Mouse (Mus musculus): ENCODE measurements around the gene Tln2. TPM values are rescaled to one million over a fixed set of nuclear protein-coding genes. Genes with fewer than 3 reads are reported as not detected.

Gene Tln2
- total RNA-seq, 2 experiments from 2014 or later, result 22.6 to 40.1 TPM

DNA sequence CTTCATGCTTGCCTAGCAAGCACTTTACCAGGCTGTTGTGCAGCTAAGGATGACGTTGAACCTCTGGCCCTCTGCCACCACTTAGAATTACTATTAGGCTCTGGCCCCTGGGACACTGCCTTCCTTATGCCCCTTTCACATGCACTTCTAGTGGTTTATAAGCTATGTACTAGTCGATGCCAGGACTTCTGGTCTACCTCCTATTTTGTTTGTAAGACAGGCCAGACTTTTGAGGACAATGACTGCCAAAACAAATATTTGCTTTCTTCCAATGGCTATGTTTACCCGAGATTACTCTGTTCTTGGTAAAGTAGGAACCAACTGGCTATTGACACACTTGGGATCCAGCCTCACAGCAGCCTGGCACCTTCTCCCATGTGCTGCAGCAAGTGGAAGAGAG is 82.1 kb downstream of the Tln2 start:
- DNase-seq, result peak; percentile 54

DNA sequence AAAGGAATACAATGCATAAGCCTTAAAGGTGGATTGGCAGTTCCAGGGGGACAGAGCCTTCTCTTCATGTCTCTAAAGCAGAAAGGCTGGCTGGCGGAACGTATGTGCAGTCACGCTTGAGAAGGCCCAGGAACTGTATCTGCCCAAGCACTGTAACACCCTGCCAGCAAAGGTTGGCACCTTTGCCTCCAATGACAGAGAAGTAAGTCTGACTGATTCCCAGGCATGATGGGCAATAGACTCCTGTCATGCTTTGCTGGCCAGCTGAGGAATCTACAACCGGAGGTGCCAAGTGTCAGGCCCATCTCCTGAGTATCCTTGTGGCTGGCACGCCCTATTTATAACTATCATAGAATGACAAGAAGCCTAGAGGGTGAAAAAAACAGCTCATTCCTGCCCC is 83.3 kb downstream of the Tln2 start:
- DNase-seq, result no peak

DNA sequence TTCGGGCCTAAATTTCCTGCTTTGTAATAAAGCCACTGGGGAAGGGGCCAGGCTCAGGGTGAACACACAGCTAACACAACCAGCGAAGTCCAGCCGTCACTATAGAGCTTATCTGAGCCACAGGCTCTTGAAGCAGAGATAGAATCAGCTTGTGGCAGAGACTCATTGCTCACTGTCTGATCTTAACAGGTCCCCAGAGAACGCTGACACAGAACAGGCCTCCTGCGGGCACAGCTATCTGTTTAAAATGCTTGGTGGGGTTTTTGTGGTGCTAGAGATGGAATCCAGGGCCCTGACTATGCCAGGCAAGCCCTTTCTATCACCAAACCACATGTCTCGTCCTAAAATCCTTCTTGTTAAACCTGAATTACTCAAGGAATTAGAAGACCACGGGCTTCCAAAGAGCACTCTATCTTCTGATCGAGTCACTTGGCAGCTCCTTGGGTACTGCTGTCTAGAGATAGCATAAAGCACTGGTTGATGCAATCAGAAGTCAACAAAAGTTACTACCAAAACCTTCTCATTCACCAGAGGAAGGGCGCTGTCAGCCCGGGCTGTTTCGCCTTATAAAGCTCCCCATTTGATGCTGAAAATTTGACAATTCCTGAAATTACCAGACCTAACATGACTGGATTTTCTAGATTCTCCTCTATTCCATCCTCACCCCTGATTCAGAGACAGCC is 95.9 kb downstream of the Tln2 start:
- DNase-seq, result no peak

DNA sequence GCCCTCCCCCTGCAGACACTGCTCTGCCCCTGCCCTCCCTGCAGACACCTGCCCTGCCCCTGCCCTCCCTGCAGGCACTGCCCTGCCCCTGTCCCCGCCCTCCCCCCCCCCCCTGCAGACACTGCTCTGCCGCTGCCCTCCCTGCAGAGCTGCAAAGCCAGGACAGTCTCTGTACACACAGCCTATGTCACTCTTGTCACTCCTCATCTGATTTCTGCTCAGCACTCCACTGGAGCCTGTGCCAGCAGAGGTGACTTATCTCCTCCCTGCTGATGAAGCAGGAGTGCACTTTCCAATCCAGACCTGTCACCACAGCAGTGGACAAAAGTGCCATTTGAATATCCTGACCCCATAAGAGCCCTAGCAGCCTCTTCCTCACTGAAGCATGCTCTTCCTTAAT is 118.0 kb downstream of the Tln2 start:
- no peak for DNase-seq

DNA sequence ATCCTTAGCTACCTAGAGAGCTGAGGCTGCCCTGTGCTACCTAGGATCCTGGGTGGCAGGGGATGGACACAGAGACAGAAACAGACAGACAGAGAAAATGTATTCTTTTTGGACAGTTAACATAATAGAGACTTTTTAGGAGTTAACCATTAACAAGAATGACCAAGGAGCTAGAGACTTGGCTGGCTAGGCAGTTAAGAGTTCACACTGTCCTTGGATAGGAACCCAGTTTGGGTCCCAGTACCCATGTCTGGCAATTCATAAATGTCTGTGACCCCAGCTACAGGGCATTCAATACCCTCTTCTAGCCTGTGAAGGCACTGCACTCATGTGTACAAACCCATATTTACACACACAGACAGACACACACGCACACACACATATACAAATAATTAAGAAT is 122.0 kb downstream of the Tln2 start:
- no peak for DNase-seq

- peak; percentile 12 for DNase-seq
Measured at GRCm38 (mm10) chr9:67435333-67436154, 124.0 kb downstream of the Tln2 start.

DNA sequence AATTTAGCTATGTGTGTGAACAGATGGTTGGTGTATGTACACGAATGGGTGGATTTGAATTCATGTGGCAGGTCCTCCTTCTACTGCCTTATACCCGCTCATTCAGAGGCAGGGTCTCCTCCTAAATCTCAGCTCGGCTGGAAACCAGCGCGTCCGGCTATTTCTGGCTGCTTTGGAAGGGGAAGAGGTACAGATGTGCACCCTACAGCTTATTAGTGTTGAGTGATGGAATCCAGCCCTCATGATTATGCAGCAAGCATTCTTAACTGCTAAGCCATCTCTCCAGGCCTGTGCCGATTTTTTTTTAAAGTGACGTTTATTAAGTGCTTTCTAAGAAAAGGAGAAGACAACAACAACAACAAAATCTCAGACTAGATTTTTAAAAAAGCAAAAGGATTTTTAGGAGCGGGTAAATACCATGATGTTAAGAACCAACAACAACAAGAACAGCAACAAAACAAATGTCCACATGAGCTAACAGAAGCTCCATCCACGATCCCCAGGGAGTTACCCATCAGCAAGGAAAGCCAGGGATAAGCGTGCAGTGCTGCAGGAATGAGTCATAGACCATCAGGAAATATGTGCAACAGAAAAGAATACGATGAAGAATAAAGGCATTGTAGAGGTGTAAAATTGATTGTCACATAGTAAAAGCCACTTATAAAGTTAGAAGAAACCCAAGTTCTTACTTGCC is 130.2 kb downstream of the Tln2 start:
- DNase-seq, result no peak

- no peak for DNase-seq
Measured at GRCm38 (mm10) chr9:67428306-67429047, 131.0 kb downstream of the Tln2 start.

DNA sequence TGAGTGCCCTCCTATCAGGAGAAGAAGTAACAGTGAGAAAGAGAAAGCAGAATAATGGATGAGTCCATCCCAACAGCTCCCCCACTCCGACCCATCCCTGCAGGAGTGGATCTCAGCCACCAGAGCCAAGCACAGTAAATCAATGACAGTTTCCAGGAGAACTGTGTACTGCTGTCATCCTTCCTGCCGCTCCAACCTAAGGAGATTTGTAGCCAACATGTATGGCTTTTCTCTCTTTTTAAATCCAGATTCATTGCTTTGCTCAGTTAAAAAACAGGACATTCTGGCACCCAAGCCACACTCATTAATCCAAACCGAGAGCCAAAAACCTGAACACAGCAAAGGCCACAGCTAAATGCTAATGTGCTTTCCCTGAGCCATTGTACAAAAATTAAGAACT is 133.2 kb downstream of the Tln2 start:
- no peak for DNase-seq

DNA sequence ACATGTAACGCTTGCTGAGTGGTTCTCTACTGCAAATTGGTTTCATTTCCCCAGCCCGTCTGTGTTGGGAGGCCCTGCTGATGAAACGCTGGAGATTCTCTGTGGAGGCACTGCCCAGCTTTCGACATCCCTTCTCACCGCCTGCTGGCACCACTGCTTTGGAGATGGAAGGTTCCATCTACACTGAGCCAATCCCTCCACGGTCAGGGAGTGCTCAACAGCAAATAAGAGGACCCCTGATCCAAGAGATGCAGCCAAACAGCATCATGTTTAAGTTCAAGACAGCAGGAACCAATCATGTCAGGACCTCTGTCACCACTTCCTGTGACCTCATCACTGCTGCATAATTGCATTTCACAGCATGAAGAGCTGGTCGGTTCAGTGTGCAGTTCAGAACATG is 135.4 kb downstream of the Tln2 start:
- no peak for DNase-seq

GRCm38 (mm10) chr9:67418092-67418491 is 141.4 kb downstream of the Tln2 start:
- no peak for DNase-seq

DNA sequence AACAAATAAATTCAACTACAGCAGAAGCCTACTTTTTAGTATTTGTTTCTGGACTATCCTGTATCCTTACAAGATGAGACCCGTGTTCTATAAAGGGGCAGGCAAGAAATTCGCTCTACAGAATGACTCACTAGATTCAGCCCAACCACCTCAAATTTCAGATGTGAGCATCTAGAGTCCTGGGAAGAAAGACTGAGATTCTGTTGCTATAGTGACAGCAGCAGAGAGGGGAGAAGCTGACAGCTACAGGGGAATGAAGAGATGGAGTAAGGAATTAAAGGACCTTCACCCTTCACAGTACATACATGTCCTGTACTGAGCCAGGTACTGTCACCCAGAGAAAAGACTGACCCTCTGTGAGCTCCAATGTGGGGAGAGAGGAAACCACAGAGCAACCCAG is 148.8 kb downstream of the Tln2 start:
- no peak for DNase-seq

DNA sequence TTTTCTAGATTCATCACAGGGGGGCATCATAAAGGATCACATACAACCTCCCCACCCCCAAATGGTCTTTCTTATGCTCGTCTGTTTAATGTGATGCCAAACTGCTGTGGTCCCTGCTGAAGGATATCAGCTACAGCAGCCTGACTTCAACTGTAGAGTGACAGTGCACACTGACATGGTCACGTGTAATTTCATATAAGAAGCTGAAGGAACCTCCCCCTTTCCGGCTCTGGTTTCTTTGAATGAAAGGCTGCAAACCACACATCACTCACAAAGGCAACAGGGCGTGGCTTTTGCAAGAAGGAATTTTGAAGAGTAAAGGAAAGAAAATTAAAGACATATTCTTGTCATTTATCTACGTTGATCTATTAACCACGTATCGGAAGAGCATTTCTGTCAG is 154.8 kb downstream of the Tln2 start:
- DNase-seq, result no peak

DNA sequence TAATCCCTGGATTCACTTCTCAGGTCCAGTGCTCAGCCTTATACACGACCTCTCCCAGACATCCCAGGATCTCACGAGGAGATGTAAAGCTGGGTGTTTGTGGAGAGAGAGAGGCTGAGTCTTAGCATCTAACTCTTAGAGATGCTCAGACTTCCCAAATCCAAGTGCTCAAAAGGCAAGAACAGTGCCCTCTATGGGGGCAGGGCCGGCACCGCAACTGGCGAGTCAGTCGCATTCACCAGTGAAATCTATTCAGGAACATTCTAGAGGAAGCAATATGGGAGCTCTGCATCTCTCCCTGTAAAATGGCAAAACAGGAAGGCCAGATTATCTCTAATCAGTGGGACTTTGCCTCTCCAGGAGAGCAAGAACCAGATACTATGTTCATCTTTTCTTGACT is 159.9 kb downstream of the Tln2 start:
- DNase-seq, result no peak

DNA sequence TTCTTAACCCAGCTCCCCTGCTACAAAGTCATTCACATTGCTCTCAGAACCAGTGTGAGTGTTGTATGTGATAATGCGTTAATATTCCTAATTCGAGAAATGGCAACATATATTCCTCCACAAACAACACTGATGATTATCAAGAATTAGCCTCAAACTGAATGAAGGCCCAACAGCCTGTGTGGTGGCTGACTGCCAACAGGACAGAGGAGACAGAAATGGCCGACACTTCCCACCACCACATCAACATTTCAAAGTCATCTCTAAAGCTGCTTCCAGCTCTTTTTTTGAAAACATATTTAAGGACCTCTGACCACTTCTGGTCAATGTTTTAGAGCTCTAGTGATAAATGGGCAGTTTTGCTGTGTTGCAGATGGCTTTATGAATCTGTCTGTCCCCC is 161.7 kb downstream of the Tln2 start:
- DNase-seq, result no peak

DNA sequence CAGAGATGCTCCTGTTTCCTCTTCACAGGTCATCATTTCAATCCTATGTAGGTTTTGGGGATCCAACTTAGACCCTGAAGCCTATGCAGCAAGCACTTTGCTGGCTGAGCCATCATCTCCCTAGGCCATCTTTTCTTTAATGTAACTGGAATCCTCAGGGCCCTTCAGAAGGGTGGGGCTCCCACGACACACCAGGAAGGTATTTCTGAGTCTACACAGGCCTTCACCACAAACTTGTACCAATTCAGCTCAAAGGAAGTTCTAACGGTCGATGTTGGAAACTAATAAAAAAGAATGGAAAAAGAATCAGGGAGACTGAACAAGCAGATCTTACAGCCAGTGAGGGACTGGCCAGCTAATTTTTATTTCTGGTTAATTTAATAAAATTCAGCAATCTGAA is 163.1 kb downstream of the Tln2 start:
- DNase-seq, result no peak

DNA sequence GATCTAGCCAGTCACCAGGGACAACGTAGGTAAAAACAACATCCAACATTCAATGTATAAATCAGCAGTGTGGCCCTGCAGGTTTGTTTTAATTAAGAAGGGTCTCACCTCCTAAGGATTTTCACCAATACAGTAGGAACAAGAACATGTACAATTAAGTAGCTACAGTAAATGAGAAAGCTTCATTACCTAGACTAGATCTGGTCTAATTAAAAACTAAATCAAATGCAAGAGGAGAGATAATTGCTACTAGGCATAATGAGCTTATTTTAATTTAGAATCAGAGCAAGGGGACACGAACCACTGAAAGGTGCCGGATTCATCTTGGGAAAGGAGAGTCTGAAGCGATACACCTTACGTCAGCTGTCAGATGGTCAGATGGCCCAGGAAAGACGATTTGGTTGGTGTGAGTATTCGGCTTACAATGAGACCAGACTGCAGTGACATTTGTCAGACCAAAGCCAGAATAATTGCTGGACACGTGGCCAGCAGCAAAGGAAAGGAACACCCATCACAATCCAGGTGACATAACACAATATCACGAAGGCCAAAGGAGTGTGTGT is 175.4 kb downstream of the Tln2 start:
- no peak for DNase-seq

- no peak for DNase-seq
Measured at GRCm38 (mm10) chr9:67380095-67380494, 179.4 kb downstream of the Tln2 start.

DNA sequence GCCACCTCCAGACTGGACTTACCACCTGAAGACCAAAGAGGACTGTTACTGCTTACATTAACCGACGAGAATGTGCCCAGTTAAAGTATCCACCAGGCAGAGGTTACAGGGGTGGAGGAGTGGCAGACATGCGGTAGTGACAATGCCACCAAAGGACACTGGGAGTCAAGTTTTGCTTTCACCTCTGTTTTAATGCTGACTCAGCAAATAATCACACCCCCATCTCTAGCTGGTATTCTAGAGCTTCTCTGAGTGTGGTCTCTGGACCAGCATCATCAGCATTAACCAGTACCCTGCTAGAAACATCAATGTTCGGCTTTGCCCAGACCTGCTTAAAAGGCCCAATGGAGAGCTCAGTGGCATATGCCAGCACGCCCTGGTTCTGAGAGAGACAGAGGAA is 180.7 kb downstream of the Tln2 start:
- no peak for DNase-seq

DNA sequence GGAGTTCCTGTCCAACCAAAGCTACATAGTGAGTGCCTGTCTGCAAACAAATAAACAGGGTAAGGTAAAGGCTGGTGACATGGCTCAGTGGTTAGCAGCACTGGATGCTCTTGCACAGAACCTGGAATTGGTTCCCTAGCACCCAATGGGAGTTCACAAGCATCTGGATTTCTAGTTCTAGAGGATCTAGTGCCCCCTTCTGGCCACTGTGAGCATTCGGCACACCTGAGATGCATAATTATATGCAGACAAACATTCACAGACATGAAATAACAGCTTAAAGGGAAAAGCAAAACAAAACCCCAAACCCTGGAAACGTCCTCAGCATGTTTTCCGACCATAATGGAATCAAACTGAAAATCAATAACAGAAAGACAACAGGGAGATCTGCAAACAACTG is 191.4 kb downstream of the Tln2 start:
- DNase-seq, result no peak

DNA sequence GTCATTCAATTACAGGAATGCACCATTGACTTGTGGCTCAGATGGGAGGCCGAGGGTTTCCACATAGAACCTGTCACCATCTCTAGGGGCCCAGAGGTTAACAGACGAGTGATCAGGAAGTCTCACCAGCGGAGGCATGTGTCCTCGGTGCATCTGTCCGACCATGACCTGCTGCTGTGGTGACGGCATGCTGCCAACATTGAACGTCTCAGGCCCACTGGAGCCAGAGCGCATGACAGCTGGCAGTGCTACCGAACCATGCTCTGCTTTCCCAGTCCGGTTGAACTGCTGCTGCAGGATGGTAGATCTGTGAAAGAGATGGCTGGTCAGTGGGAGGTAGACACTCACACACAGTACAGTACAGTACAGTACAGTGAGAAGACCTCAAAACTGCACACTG is 197.0 kb downstream of the Tln2 start:
- no peak for DNase-seq

GRCm38 (mm10) chr9:67362053-67362452 is 197.4 kb downstream of the Tln2 start:
- DNase-seq, result no peak
